Mouse (Mus musculus) megakaryocyte-erythroid progenitor cell, adult 5-6 weeks (primary cell): Measurements from ENCODE around the gene Csdc2. TPM values are rescaled to one million over a fixed set of nuclear protein-coding genes. Genes with fewer than 3 reads are reported as not detected.
A peak's percentile ranks its signal among the peaks of the same experiment; 100 is the strongest.
"Not testable (repeated sequence)": the region's sequence is repeated elsewhere in the genome, so short reads cannot be mapped to it uniquely, and the experiment has no call there.

Experiments used
- ATAC-seq: replicated peaks from 2 replicates; pipeline ENCODE4 v1.8.0; 2016; ENCODE audit warnings: mild to moderate bottlenecking, inconsistent platforms; ENCODE audit not compliant: severe bottlenecking, poor library complexity, low FRiP score, low TSS enrichment
- total RNA-seq, 2 experiments: library from RNA; stranded (forward) in 1 of 2; stranded (reverse) in 1 of 2; fragments of 200-1000, 215-1000 nt in 1 of 2; fragments of >200 nt in 1 of 2; fragmentation: Nextera tagmentation in 1 of 2; gene quantifications; 2 replicates each; pipeline ENCODE4 v1.2.3; 2014 to 2017

Gene Csdc2
- total RNA-seq, 2 experiments from 2014 or later, result not detected

- no peak for ATAC-seq
Measured at GRCm38 (mm10) chr15:81949476-81950131, 13.0 kb downstream of the Csdc2 start.

DNA sequence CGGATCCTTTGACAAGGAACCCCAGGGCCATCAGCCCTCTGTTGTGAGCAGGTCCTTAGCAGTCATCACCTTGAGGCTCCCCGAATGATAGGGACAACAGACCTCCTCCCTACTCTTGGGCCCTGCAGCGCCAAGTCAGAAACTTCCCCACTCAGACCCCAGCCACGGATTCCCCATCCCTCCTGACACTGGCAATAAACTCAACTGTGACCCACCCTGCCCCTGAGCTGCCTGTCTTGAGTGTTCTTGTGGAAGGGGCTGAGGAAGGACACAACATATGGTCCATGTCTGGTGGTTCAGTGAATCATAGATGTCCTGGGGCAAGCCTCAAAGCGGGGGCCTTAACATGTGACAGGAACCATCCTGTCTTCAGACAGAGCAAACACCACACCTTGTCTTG is 14.2 kb downstream of the Csdc2 start:
- ATAC-seq, result no peak

DNA sequence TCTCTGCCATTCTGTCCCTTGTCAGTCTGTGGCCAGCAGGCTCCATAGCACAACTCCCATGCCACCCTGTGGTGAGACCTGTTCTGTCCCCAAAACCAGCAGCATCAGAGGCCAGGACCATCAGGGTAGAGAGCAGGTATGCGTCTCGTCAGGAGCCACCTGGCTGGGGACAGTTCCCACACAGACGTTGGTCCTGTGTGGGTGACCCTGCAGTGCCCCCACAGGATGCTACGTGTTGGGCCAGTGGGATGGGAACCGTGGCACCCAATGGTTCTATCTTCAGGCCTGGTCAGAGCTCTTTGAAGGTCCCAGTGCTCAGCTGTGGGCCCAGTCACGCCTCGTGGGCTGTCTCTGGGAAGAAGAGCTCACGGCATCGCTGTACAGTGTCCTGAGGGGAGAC is 14.6 kb downstream of the Csdc2 start:
- ATAC-seq, result no peak

- ATAC-seq, result no peak
Measured at GRCm38 (mm10) chr15:81952310-81952709, 15.8 kb downstream of the Csdc2 start.

DNA sequence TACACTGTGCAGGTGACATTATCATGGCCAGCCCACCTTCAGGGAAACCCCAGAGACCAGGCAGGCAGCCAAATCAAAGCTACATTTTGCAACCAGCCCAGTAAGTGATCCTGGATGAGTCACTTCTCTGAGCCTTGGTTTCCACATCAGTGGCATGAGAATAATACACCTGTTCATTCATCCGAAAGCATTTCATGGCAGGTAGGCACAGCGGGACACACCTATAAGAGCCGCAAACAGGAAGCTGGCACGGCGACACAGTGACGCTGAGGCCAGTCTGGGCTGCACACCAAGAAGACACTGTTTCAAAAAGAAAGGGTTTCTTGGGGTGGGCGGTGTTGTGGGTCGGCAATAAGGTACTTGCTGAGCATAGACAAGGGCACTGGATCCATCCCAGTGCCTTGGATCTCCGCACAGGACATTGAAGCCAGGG is 17.6 kb downstream of the Csdc2 start:
- no peak for ATAC-seq

DNA sequence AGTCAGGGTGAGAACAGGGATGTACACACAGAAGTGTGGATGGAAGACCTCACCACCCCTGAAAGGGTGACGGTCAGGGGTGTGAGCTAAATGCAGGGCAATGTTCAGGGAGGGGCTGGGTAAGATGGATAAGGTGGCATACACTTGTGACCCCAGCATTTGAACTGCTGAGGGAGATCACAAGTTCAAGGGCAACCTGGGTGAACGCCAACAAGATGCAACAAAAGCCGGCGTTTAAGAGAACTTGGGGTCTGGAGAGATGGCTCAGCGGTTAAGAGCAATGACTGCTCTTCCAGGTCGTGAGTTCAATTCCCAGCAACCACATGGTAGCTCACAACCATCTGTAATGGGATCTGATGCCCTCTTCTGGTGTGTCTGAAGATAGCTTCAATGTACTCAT is 18.2 kb downstream of the Csdc2 start:
- ATAC-seq, result no peak

DNA sequence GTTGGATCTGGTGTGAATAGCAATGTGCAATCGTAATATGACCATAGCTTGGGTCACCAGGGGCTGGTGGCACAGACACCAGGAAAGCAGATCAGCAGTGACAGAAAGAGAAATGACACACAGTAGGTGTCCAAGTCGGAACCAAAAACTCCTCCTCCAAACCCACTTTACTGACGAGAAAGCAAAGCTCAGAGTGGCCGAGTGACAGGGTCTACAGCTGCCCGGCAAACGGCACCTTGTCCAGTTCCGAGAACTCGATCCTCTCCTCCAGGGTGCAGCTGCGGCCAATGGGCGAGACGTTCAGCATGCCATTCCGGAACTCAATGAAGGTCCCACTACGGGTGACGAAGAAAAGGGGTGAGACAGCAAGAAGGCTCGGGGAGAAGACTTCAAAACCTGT is 18.9 kb downstream of the Csdc2 start:
- no peak for ATAC-seq

DNA sequence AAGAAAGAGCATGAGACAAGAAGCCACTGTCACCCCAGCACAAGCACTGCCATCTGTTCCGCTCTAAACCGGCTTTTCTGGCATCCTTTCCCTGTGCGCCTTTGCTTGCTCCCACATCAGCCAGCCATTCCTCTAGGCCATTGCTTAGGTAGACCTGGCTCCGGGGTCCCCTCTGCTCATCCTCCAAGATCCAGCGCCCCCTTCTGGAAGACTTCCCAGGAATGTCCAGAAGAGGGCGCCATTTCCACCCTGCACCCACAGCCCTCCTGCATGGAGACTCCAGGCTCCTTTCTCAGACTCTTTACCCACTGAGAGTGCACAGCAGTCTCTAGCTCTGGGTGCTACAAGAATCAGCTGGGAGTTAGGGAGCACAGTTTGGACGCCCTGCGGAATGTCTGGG is 19.9 kb downstream of the Csdc2 start:
- ATAC-seq, result no peak

GRCm38 (mm10) chr15:81957598-81957997 is 21.0 kb downstream of the Csdc2 start:
- ATAC-seq, result no peak

GRCm38 (mm10) chr15:81958906-81959305 is 22.3 kb downstream of the Csdc2 start:
- ATAC-seq, result no peak

GRCm38 (mm10) chr15:81960171-81961077 is 23.9 kb downstream of the Csdc2 start, which contains the start of gene Pmm1:
Gene Pmm1 (minus strand): TSS chr15:81960930.
- peak; percentile 91 for ATAC-seq

- no peak for ATAC-seq
Measured at GRCm38 (mm10) chr15:81961078-81961451, 24.5 kb downstream of the Csdc2 start.

- ATAC-seq, result no peak
Measured at GRCm38 (mm10) chr15:81964262-81964661, 27.7 kb downstream of the Csdc2 start.

DNA sequence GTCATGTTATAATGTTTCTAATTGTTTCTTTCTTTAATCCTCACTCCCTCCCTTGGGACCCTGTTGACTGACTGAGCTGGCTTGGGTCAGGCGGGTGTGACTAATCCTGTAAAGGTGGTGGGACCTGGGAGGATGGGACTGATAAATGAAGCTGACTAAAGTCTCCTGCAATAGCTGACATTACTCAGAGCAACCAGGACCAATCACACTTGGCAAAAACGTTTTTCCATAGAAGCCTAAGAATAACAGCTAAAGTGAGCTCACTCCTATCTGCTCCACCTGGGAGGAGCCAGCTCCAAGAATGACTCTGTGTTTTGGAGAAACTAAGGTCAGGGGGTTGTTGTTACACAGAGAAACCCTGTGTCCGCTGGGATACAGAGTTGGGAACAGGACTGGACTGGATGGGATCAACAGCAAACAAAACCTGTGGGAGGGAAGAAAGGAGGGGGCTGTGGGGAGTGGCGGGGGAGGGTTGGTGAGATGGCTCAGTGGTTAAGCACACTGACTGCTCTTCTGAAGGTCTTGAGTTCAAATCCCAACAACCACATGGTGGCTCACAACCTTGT is 28.5 kb downstream of the Csdc2 start:
- no peak for ATAC-seq

- ATAC-seq, result no peak
Measured at GRCm38 (mm10) chr15:81966062-81966829, 29.7 kb downstream of the Csdc2 start.

GRCm38 (mm10) chr15:81967821-81968220 is 31.3 kb downstream of the Csdc2 start:
- ATAC-seq, result no peak

GRCm38 (mm10) chr15:81968447-81968846 is 31.9 kb downstream of the Csdc2 start:
- ATAC-seq, result no peak

DNA sequence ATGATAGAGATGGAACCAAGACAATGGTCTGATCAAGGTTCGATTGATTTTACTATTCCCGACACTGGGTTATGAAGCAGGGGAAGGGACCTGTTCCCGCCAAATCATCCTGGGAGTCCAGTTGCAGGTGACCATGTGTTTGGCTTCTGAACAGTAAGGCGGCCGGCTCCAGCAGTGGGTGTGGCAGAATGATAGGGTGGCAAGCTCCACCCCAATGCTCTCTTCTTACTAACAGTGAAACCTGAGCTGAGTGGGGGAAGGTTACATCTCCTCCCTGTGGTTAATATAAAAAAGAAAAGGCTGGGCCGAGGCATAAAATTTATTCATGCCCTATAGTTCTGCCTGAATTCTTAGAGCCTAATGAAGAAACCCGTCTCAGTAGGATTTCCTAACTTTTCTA is 32.6 kb downstream of the Csdc2 start:
- peak; percentile 92 for ATAC-seq

- not testable (repeated sequence) for ATAC-seq
Measured at GRCm38 (mm10) chr15:81969635-81970034, 33.1 kb downstream of the Csdc2 start.

GRCm38 (mm10) chr15:81970498-81970897 is 33.9 kb downstream of the Csdc2 start:
- ATAC-seq, result not testable (repeated sequence)
